ENCODE assay signal across 7 mouse cellular contexts in genomic region chrX:8123821-8124470, GRCm38 (mm10).
"Had no signal": no experiment of that assay in that cellular context is flagged by ENCODE, and none has a peak within 500 bp of the region (broad histone marks: within the 10 kb centered on the region; RNA-seq: fewer than 3 reads in every experiment).

No protein-coding gene starts in this region.

- DNase-seq: kidney, postnatal 14 days; lung, adult 2 months; right cerebral cortex, adult 18-20 months; thymus, adult 18-20 months; thymus, postnatal 14 days had no signal

- ATAC-seq: lung, postnatal 0 days; midbrain, embryonic 16.5 days had no signal
